In genomic region chr16:35749385-35749784, GRCm38 (mm10) we compare ENCODE assay signal across 24 mouse cellular contexts.
"Had no signal": no experiment of that assay in that cellular context is flagged by ENCODE, and none has a peak within 500 bp of the region (broad histone marks: within the 10 kb centered on the region; RNA-seq: fewer than 3 reads in every experiment).

No protein-coding gene starts in this region.

- H3K4me1 ChIP-seq: heart, embryonic 12.5 days; hindbrain, embryonic 15.5 days; kidney, embryonic 15.5 days had no signal

- ATAC-seq: hindbrain, postnatal 0 days; intestine, embryonic 16.5 days; liver, embryonic 12.5 days had no signal

- H3K27ac ChIP-seq: heart, embryonic 10.5 days; hindbrain, embryonic 13.5 days; hindbrain, embryonic 15.5 days; hindbrain, postnatal 0 days; kidney, embryonic 15.5 days; kidney, postnatal 0 days; limb, embryonic 13.5 days; limb, embryonic 15.5 days; liver, embryonic 12.5 days; liver, embryonic 14.5 days had no signal

- H3K27me3 ChIP-seq: heart, embryonic 12.5 days; hindbrain, embryonic 13.5 days; hindbrain, embryonic 15.5 days; kidney, embryonic 15.5 days; limb, embryonic 13.5 days; limb, embryonic 15.5 days; liver, embryonic 12.5 days had no signal

- H3K4me3 ChIP-seq: heart, embryonic 10.5 days; heart, embryonic 12.5 days; hindbrain, embryonic 13.5 days; hindbrain, embryonic 15.5 days; kidney, embryonic 15.5 days; limb, embryonic 13.5 days; limb, embryonic 15.5 days; liver, embryonic 12.5 days had no signal

- H3K9me3 ChIP-seq: heart, embryonic 10.5 days; heart, embryonic 12.5 days; hindbrain, embryonic 13.5 days; hindbrain, embryonic 15.5 days; kidney, embryonic 15.5 days; limb, embryonic 13.5 days; limb, embryonic 15.5 days; liver, embryonic 12.5 days had no signal

- H3K36me3 ChIP-seq: heart, embryonic 10.5 days; heart, embryonic 12.5 days; hindbrain, embryonic 13.5 days; hindbrain, embryonic 15.5 days; limb, embryonic 13.5 days; limb, embryonic 15.5 days; liver, embryonic 12.5 days had no signal

- H3K9ac ChIP-seq: heart, embryonic 12.5 days; hindbrain, embryonic 13.5 days; hindbrain, embryonic 15.5 days; kidney, embryonic 15.5 days; limb, embryonic 13.5 days; limb, embryonic 15.5 days; liver, embryonic 12.5 days; liver, embryonic 14.5 days had no signal

- H3K4me2 ChIP-seq: heart, embryonic 12.5 days; hindbrain, embryonic 13.5 days; hindbrain, embryonic 15.5 days; kidney, embryonic 15.5 days; limb, embryonic 13.5 days; limb, embryonic 15.5 days; liver, embryonic 12.5 days had no signal

- DNase-seq: gastrocnemius, postnatal 25 days; heart, adult 18-20 months; heart, postnatal 14 days; heart, postnatal 36 days; kidney, adult 11 months; kidney, adult 2 months; kidney, adult 9 months; kidney, postnatal 14 days; kidney, postnatal 36 days; layer of hippocampus, adult 9-11 months; layer of hippocampus, postnatal 36 days; left cerebral cortex, postnatal 4 days had no signal
